Mouse (Mus musculus) kidney, postnatal 10 days (tissue): ENCODE results near the gene Prune2.

Experiments used
- DNase-seq: peaks from one replicate; pipeline ENCODE4 v3.0.0; 2021; ENCODE audit warnings: mixed read lengths

The Prune2 gene

DNA sequence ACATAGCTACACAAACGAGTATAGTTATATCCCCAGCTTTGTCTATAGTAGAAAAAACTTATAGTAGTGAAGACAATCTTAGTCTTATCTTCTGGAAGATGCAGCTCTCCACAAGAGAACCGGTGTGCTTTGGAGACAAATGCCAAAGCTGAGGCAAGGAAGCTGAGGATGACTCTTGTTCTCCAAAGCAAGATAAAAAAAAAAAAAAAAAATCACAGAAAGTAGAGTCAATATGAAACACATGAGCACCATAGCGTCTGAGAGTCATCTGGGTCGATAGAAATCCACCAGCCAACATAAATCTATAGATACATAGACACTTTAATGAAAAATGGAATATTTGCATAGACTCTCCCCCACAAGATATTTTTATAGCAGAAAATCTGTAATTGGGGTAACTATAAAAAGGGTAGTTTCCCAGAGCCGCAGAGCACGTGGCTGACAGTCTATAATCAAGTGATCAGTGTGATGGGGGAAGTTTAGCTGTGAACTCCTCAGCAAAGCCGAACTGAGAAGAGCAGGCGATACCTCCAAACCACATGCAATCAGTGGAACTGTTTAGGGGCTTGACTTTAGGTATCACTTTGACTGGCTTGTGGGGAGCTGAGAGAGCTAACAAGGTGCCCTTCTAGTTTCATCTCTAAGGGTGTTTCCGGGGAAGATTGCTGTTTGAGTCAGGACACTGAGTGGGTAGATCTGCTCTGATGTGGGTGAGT lies 308.7 kb downstream of the Prune2 start:
- no peak for DNase-seq

DNA sequence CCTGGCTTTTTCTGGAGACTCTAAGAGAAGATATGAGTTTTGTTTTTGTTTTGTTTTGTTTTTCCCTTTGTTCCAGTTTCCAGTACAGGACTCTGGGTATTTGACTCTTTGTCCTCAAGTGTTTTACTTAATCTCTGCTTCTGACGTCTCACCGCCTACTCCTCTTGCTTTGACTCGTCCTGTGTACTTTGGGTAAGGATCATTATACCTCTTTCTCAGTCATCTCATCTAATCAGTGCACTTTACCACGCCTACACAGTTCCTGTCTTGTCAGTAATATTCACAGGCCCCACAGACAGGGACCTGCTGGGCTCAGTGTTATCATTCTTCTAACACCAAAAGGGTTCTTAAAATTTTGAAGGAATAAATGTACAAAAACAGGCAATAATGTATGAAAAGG lies 312.8 kb downstream of the Prune2 start:
- DNase-seq, result no peak

DNA sequence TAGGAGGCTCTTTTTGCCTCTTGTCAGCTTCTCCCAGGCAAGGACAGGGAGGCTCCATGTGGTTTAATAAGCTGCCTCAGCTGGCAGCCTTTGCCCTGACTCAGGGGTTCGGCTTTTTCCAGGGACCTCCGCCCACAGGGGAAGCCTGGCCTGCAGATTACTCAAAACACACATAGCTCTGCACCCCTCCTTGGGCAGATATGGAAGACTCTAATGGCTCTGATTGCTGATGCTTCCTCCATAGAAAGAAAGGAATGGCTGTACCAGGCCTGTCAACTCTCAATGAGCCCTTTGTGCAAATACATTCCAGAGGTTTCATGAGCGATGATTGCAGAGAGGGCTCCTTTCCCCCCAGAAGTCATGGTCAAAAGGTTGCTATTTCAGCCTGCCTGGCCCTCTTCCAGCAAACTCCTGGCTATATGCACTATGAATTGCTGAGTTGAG lies 315.3 kb downstream of the Prune2 start:
- peak; percentile 55 for DNase-seq

DNA sequence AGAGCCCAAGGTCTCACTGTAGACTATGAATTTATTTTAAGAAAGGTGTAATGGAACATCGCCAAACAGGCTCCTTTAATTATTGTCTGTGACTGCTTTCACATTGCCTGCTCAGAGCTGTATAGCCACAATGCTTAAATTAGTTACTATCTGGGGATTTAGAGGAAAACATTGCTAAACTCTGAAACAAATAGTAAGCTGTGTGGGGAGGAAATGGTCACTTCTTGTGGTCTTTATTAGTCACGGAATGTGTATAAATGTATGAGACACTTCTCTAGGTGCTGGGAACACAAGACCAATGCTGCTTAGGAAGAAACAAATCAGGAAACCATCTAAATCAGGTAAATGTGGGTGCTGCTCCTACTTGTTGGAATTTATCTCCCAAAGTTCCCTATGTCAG lies 317.1 kb downstream of the Prune2 start:
- no peak for DNase-seq
